Mouse (Mus musculus): ENCODE data around the gene Ltbr. TPM values are rescaled to one million over a fixed set of nuclear protein-coding genes. Genes with fewer than 3 reads are reported as not detected.
"Not testable (repeated sequence)": the region's sequence is repeated elsewhere in the genome, so short reads cannot be mapped to it uniquely, and the experiment has no call there.

Ltbr gene
- total and polyA plus RNA-seq, 3 experiments, result not detected

DNA sequence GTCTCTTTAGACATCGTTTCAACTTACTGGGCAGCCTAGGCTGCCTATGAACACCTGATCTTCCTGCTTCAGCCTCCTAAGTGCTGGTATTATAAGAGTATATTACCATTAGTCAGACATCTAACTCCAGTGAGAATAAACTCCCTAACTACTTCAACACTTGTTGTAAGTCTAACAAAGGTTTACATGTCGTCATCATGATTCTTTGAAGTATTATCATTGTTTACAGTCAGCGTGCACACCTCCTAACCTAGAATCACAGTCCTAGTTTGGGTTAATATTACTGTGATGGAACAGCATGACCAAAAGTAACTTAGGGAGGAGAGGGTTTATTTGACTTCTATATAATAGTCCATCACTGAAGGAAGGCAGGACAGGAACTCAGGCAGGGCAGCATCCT is 46.2 kb downstream of the Ltbr start:
- peaks cover 4 to 12% of the 10 kb centered on the region in 2 experiments; a peak in 3 of 4 replicates for H3K4me1 ChIP-seq (ENCODE audit: control insufficient read depth in 1 of 2, insufficient read depth in 2 of 2)
- H3K9me3 ChIP-seq (replicated peaks; ENCODE audit: low read length), result peaks cover 3% of the 10 kb centered on the region
- no peaks in the 10 kb centered on the region for H3K79me2 ChIP-seq (replicated peaks; ENCODE audit: control insufficient read depth, extremely low read depth, insufficient read depth, poor library complexity, severe bottlenecking)
- dilution Hi-C loops (cut with MboI; ENCODE audit: extremely low pct_ligation_motif_present, extremely low pct_unique_long_range_greater_than_20kb, low sequenced_read_pairs), result no loop called here
- in situ Hi-C loops (cut with MboI; ENCODE audit: low pct_ligation_motif_present, low pct_unique_long_range_greater_than_20kb, low sequenced_read_pairs), result no loop called here
- H3K27ac ChIP-seq (ENCODE audit: insufficient read depth, low read depth), result no peak overlapping the region
- no peak overlapping the region for H3K4me2 ChIP-seq (ENCODE audit: insufficient read depth, low read depth, poor library complexity, severe bottlenecking)
- H3K27me3 ChIP-seq (replicated peaks), result peaks cover 12% of the 10 kb centered on the region
- DNase-seq (ENCODE audit: extremely low read depth), result no peak
- TF ChIP-seq GABPA (IDR thresholded peaks at IDR 0.05; ENCODE audit: insufficient replicate concordance, low read depth, low read length) (no peak), KAT2A (IDR thresholded peaks at IDR 0.05; ENCODE audit: insufficient replicate concordance, low read length) (no peak), EP300 (IDR thresholded peaks at IDR 0.05; ENCODE audit: low read length) (no peak), ZC3H11A (IDR thresholded peaks at IDR 0.05; ENCODE audit: low read depth, low read length) (no peak), E2F4 (IDR thresholded peaks at IDR 0.05; ENCODE audit: insufficient replicate concordance, low read depth, low read length) (no peak), MEF2A (IDR thresholded peaks at IDR 0.05; ENCODE audit: borderline replicate concordance, low read depth, low read length) (no peak), ZKSCAN1 (IDR thresholded peaks at IDR 0.05; ENCODE audit: borderline replicate concordance, low read depth, low read length) (no peak), RAD21 (IDR thresholded peaks at IDR 0.05; ENCODE audit: low read depth, low read length) (no peak), CHD2 (IDR thresholded peaks at IDR 0.05; ENCODE audit: low read length) (no peak), CTCF (conservative IDR thresholded peaks at IDR 0.05 in 1 of 2, IDR thresholded peaks at IDR 0.05 in 1 of 2; ENCODE audit: low read depth in 2 of 2, low read length in 2 of 2) (no peak), ETS1 (conservative IDR thresholded peaks at IDR 0.05; ENCODE audit: low read depth, low read length) (no peak), SIN3A (IDR thresholded peaks at IDR 0.05; ENCODE audit: low read length) (no peak), BHLHE40 (IDR thresholded peaks at IDR 0.05; ENCODE audit: low read depth, low read length) (no peak), MAFK (IDR thresholded peaks at IDR 0.05; ENCODE audit: insufficient replicate concordance, low read length) (no peak), MXI1 (IDR thresholded peaks at IDR 0.05; ENCODE audit: low read depth, low read length) (no peak)
- H3K36me3 ChIP-seq (replicated peaks in 1 of 2; ENCODE audit: control insufficient read depth in 1 of 2, insufficient read depth in 1 of 2, low read length in 1 of 2), result no peaks in the 10 kb centered on the region
- no peak overlapping the region for H3K9ac ChIP-seq (ENCODE audit: insufficient read depth, low read depth)
- no peak overlapping the region for H3K4me3 ChIP-seq (replicated peaks in 1 of 3; ENCODE audit: low read depth in 2 of 3, low read length in 2 of 3, poor library complexity in 1 of 3)

DNA sequence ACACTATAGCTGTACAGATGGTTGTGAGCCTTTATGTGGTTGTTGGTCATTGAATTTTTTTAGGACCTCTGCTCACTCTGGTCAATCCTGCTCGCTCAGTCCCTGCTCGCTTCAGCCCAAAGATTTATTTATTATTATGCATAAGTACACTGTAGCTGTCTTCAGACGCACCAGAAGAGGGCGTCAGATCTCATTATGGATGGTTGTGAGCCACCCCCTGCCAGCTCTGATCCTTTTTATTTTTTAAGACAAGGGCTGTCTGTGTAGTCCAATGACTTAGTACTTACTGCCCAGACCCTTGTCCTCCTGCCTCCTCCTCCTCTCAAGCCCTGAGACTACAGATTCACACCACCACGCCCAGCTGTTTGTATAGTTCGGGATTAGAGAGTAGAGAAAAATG is 47.1 kb downstream of the Ltbr start:
- H3K4me2 ChIP-seq (ENCODE audit: insufficient read depth, low read depth, poor library complexity, severe bottlenecking); DNase-seq (ENCODE audit: extremely low read depth); H3K79me2 ChIP-seq (replicated peaks; ENCODE audit: control insufficient read depth, extremely low read depth, insufficient read depth, poor library complexity, severe bottlenecking); H3K27ac ChIP-seq (ENCODE audit: insufficient read depth, low read depth); H3K36me3 ChIP-seq (replicated peaks in 1 of 2; ENCODE audit: control insufficient read depth in 1 of 2, insufficient read depth in 1 of 2, low read length in 1 of 2); H3K9ac ChIP-seq (ENCODE audit: insufficient read depth, low read depth); in situ Hi-C loops (cut with MboI; ENCODE audit: low pct_ligation_motif_present, low pct_unique_long_range_greater_than_20kb, low sequenced_read_pairs); H3K9me3 ChIP-seq (replicated peaks; ENCODE audit: low read length); H3K4me3 ChIP-seq (replicated peaks in 1 of 3; ENCODE audit: low read depth in 2 of 3, low read length in 2 of 3, poor library complexity in 1 of 3); dilution Hi-C loops (cut with MboI; ENCODE audit: extremely low pct_ligation_motif_present, extremely low pct_unique_long_range_greater_than_20kb, low sequenced_read_pairs); H3K4me1 ChIP-seq (ENCODE audit: control insufficient read depth in 1 of 2, insufficient read depth in 2 of 2): not testable (repeated sequence)
- peaks cover 12% of the 10 kb centered on the region for H3K27me3 ChIP-seq (replicated peaks)
- TF ChIP-seq CTCF (conservative IDR thresholded peaks at IDR 0.05 in 1 of 2, IDR thresholded peaks at IDR 0.05 in 1 of 2; ENCODE audit: low read depth in 2 of 2, low read length in 2 of 2), result 0 out of 4 replicates have a peak, but pooled peaks of 1 of the 2 experiments have one; percentile 14

Measured in CH12.LX (cell line).